Mouse (Mus musculus): ENCODE measurements around the gene Ddias. TPM values are rescaled to one million over a fixed set of nuclear protein-coding genes. Genes with fewer than 3 reads are reported as not detected.
"Not testable (repeated sequence)": the region's sequence is repeated elsewhere in the genome, so short reads cannot be mapped to it uniquely, and the experiment has no call there.

The Ddias gene
- total RNA-seq (2021), result under 1 TPM; 0.57 to 0.73 TPM

- peak; percentile 96 to 98 for DNase-seq (ENCODE audit: extremely low spot score in 1 of 2, low spot score in 1 of 2)
These were observed at the start of gene Ddias, which contains the start of gene Prcp for GRCm38 (mm10) chr7:92874116-92874675. TSS of gene Ddias (minus strand) at chr7:92874247. TSS of gene Prcp (plus strand) at chr7:92874470.

GRCm38 (mm10) chr7:92920857-92921172 is 46.8 kb upstream of the Ddias start:
- no peak for DNase-seq (ENCODE audit: extremely low spot score in 1 of 2, low spot score in 1 of 2)

DNA sequence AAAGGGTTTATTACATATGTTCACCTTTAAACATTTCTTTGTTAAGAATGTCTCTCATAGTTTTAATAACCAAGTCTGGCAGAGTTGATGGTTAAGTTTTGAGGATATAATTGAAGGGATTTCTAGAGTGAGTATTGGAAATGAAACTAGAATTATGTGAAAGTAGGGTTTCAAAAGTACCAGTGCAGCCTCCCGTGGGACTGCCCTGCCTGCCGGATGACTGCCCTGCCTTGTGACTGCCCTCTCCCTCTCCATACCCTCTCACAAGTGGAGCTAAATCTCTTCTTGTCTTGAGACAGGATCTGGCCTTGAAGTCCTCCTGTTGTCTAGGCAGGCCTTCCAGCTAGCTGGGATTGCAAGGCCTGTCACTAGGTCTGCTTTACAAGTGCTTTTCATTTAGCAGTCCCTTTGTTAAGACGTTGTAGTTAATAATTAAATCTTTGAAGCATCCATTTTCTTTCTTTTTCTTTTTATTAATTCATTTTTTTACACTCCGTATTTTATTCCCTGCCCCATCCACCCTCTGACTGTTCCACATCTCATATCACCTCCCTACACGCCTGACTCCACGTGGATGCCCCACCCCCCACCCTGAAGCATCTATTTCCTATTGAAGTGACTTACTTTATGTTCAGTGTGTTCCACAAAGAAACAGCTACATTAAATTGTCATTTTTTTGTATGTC is 46.3 kb upstream of the Ddias start:
- no peak for DNase-seq (ENCODE audit: extremely low spot score in 1 of 2, low spot score in 1 of 2)

- DNase-seq (ENCODE audit: extremely low spot score in 1 of 2, low spot score in 1 of 2), result not testable (repeated sequence)
These were observed 30.2 kb upstream of the Ddias start for GRCm38 (mm10) chr7:92904285-92904684.

GRCm38 (mm10) chr7:92903360-92904038 is 29.5 kb upstream of the Ddias start:
- peak; percentile 21 to 64 for DNase-seq (ENCODE audit: extremely low spot score in 1 of 2, low spot score in 1 of 2)

DNA sequence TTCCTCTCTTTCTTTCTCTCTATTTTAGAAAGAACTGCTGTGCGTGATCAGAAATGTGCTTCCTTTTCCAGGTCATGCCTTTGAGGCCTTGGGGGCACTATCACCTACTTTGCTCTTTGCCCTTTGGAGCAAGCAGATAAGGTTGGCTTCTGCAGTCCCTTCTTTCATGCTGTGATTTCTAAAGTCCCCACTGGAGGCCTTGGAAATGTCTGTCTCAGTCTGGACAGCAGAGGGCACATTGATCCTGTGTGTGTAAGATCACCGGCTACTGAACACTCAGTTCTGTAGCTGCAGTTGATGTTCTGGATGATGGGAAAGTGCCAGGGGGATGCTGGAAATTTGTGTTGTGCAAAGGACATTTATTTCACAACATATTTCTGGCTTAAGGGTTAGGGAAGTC is 23.0 kb upstream of the Ddias start:
- no peak for DNase-seq (ENCODE audit: extremely low spot score in 1 of 2, low spot score in 1 of 2)

GRCm38 (mm10) chr7:92896036-92896435 is 22.0 kb upstream of the Ddias start:
- DNase-seq (ENCODE audit: extremely low spot score in 1 of 2, low spot score in 1 of 2), result no peak

GRCm38 (mm10) chr7:92893478-92893877 is 19.4 kb upstream of the Ddias start:
- DNase-seq (ENCODE audit: extremely low spot score in 1 of 2, low spot score in 1 of 2), result no peak

GRCm38 (mm10) chr7:92890618-92891230 is 16.7 kb upstream of the Ddias start:
- no peak for DNase-seq (ENCODE audit: extremely low spot score in 1 of 2, low spot score in 1 of 2)

- DNase-seq (ENCODE audit: extremely low spot score in 1 of 2, low spot score in 1 of 2), result no peak
These were observed 16.2 kb upstream of the Ddias start for GRCm38 (mm10) chr7:92890211-92890610.

- DNase-seq (ENCODE audit: extremely low spot score in 1 of 2, low spot score in 1 of 2), result no peak
These were observed 13.2 kb upstream of the Ddias start for GRCm38 (mm10) chr7:92887230-92887629.

DNA sequence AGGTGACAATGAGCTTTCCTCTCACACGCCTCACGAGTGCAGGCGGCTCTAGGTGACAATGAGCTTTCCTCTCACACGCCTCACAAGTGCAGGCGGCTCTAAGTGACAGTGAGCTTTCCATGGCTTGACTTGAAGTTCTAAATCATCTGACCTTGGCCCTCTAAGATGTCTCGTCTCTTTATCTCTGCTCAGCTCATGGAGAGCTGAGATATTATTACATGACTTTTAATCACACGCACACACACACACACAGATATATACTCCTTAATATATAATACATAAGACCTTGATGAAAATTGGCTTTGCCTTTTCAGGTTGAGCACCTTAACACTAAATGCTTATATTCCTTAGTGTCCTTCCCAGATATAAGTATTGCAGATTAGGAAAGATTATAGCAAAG is 12.8 kb upstream of the Ddias start:
- DNase-seq (ENCODE audit: extremely low spot score in 1 of 2, low spot score in 1 of 2), result no peak

DNA sequence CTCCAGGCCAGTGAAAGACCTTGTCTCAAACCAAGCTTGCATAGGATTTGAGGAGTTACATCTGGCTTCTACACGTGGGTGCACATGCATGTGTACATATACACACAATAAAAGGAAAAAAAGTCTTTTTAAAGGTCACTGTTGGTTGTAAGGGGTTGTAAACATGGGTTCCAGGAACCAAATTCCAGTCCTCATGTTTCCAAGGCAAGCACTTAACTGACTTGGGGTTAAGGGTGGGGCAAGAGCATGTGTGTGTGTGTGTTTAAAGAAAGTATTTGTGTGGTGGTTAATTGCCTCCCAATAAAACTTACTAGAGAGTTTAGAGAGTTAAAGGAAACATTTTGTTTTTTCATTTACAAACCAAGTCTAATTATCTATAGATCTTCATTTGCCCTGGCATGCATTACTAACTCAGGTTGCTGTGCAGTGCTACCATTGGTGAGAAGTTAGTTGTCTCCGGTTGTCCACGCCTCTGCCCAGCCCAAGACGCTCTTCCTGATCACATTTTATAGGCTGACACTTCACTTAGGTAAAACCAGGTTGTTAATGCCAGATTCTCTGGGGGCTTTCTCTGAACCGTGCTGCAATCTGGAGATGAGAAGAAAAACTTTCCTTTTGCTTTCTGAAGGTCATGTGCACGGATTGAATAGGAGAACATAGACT is 11.1 kb upstream of the Ddias start:
- DNase-seq (ENCODE audit: extremely low spot score in 1 of 2, low spot score in 1 of 2), result no peak

DNA sequence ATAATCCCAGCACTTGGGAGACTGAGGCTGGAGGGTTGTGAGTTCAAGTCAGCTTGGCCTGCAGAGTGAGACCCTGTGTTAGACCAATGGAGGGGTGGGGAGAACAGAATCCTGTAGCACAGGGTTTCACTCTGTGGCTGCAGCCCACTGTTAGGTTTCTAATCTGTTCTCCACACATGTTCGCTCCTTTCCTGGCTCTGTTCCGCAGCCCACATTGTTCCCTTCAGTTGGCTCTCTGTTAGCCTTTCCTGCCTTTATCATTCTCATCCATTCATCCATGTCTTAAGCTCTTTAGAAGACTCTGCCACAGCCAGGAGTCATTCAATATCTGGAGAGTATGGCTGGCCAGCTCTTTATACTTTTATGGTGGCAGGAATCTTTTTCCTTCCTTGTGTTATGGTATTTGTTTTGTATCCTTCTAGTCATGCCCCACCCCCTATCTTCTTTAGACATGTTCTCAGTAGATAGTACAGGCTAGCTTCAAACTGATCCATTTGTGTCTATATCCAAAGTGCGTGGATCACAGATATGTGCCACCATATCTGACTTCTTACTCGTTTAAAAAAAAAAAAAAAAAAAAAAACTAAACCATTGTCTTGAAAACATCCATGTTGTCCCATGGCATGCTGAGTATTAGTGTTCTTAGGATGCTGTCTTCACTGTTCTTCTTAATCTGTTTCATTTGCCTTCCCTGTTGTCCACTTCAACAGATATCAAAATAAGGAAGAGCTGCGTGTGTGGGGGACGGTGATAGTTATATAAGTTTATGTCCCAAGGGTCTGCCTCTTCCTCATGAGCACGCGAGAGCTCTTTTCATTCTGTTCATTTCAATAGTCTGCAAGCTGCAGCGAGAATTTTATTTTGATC is 10.0 kb upstream of the Ddias start:
- no peak for DNase-seq (ENCODE audit: extremely low spot score in 1 of 2, low spot score in 1 of 2)

GRCm38 (mm10) chr7:92878575-92879285 is 4.7 kb upstream of the Ddias start:
- DNase-seq (ENCODE audit: extremely low spot score in 1 of 2, low spot score in 1 of 2), result no peak

- no peak for DNase-seq (ENCODE audit: extremely low spot score in 1 of 2, low spot score in 1 of 2)
These were observed 2.5 kb upstream of the Ddias start for GRCm38 (mm10) chr7:92876538-92876937.

DNA sequence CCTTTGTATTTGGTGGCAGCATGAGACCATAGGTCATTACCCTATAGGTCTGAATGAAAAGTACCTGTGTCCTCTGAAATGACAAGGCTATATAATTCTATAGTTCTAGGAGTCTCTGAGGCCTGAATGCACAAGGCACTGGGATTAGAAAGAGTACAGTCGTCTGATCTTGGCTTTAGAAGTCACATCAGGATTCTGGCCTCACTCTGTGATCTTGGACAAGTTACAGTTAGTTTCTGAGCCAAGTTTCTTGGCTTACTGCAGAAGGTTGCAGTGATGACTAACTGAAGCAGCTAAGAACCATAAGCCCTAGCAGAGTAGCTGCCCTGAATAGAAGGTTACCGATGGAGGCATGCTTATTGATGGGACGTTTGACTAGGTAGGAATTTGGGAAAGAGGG is 2.0 kb upstream of the Ddias start:
- no peak for DNase-seq (ENCODE audit: extremely low spot score in 1 of 2, low spot score in 1 of 2)

- peak; percentile 68 to 81 for DNase-seq (ENCODE audit: extremely low spot score in 1 of 2, low spot score in 1 of 2)
These were observed 838 bp upstream of the Ddias start for GRCm38 (mm10) chr7:92874761-92875408.

DNA sequence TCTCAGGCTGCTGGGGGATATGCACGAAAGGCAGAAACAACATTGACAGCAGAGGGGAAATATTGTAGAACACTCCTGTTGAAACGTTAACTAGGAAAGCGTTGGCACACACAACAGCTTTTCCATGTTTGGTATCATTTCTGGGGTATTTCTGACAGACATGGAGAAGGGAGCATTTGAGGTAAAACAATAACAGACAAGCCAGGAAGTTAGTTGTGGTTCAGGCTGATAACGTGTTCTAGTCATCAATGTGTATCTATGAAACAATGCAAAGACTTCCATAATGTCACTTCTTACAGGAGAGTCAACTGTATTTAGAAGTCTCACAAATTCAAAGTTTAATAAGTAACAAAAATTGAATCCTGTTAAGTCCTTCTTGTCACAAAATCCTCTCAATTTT is 2.5 kb downstream of the Ddias start:
- no peak for DNase-seq (ENCODE audit: extremely low spot score in 1 of 2, low spot score in 1 of 2)

All from layer of hippocampus, postnatal 25 days (tissue).